In genomic region chr5:42270286-42271076, GRCm38 (mm10) we compare ENCODE assay signal across 15 mouse cellular contexts.
DNase-seq lines count a peak whose midpoint lies in the region; ATAC-seq lines count a peak whose summit lies in the region.
"Had no signal": no experiment of that assay in that cellular context is flagged by ENCODE, and none has a peak within 500 bp of the region (broad histone marks: within the 10 kb centered on the region; RNA-seq: fewer than 3 reads in every experiment).

No protein-coding gene starts in this region.

- ATAC-seq in forebrain, embryonic 13.5 days = peak; percentile 55; the same call in 1 of the 2 replicates
- no peak for ATAC-seq in forebrain, embryonic 16.5 days
- peak; percentile 72; the same call in 1 of the 2 replicates for ATAC-seq in neural tube, embryonic 11.5 days (ENCODE audit: insufficient read depth, low FRiP score, low TSS enrichment)
- ATAC-seq in midbrain, embryonic 12.5 days (ENCODE audit: low FRiP score, low read depth) = peak; percentile 70
- ATAC-seq: liver, embryonic 12.5 days had no signal

- H3K4me1 ChIP-seq in forebrain, embryonic 13.5 days = 0 out of 2 replicates have a peak, but pooled peaks cover 3% of the 10 kb centered on the region
- no peaks in the 10 kb centered on the region for H3K4me1 ChIP-seq in forebrain, embryonic 16.5 days (replicated peaks; ENCODE audit: control insufficient read depth, insufficient read depth, low read length)
- H3K4me1 ChIP-seq in neural tube, embryonic 11.5 days (ENCODE audit: control insufficient read depth, insufficient read depth, low read length) = no peaks in the 10 kb centered on the region
- H3K4me1 ChIP-seq in midbrain, embryonic 12.5 days = no peaks in the 10 kb centered on the region
- H3K4me1 ChIP-seq: heart, embryonic 10.5 days; kidney, embryonic 15.5 days; liver, embryonic 12.5 days had no signal

- no peaks in the 10 kb centered on the region for H3K36me3 ChIP-seq in forebrain, embryonic 13.5 days (ENCODE audit: poor library complexity, severe bottlenecking)
- no peaks in the 10 kb centered on the region for H3K36me3 ChIP-seq in forebrain, embryonic 16.5 days (ENCODE audit: control insufficient read depth, insufficient read depth)
- H3K36me3 ChIP-seq in neural tube, embryonic 11.5 days (ENCODE audit: control insufficient read depth, insufficient read depth, low read length) = no peaks in the 10 kb centered on the region
- no peaks in the 10 kb centered on the region for H3K36me3 ChIP-seq in midbrain, embryonic 12.5 days
- H3K36me3 ChIP-seq: heart, embryonic 10.5 days; kidney, embryonic 15.5 days; liver, embryonic 12.5 days had no signal

- no peak overlapping the region for H3K27ac ChIP-seq in forebrain, embryonic 13.5 days
- H3K27ac ChIP-seq in forebrain, embryonic 16.5 days (ENCODE audit: low read length) = no peak overlapping the region
- H3K27ac ChIP-seq in neural tube, embryonic 11.5 days (ENCODE audit: low read depth, low read length) = no peak overlapping the region
- no peak overlapping the region for H3K27ac ChIP-seq in midbrain, embryonic 12.5 days (replicated peaks)
- H3K27ac ChIP-seq: heart, embryonic 10.5 days; kidney, embryonic 15.5 days; liver, embryonic 12.5 days had no signal

- H3K9ac ChIP-seq in forebrain, embryonic 13.5 days = no peak overlapping the region
- no peak overlapping the region for H3K9ac ChIP-seq in forebrain, embryonic 16.5 days (replicated peaks; ENCODE audit: low read depth, low read length)
- no peak overlapping the region for H3K9ac ChIP-seq in neural tube, embryonic 11.5 days (ENCODE audit: low read length)
- no peak overlapping the region for H3K9ac ChIP-seq in midbrain, embryonic 12.5 days (replicated peaks)
- H3K9ac ChIP-seq: kidney, embryonic 15.5 days; liver, embryonic 12.5 days had no signal

- no peaks in the 10 kb centered on the region for H3K9me3 ChIP-seq in forebrain, embryonic 13.5 days (replicated peaks)
- H3K9me3 ChIP-seq in forebrain, embryonic 16.5 days (ENCODE audit: control insufficient read depth, low read length) = no peaks in the 10 kb centered on the region
- no peaks in the 10 kb centered on the region for H3K9me3 ChIP-seq in neural tube, embryonic 11.5 days (ENCODE audit: control insufficient read depth, low read length)
- H3K9me3 ChIP-seq in midbrain, embryonic 12.5 days = no peaks in the 10 kb centered on the region
- H3K9me3 ChIP-seq: heart, embryonic 10.5 days; kidney, embryonic 15.5 days had no signal

- H3K4me3 ChIP-seq in forebrain, embryonic 13.5 days = no peak overlapping the region
- H3K4me3 ChIP-seq in forebrain, embryonic 16.5 days (replicated peaks; ENCODE audit: low read length) = no peak overlapping the region
- no peak overlapping the region for H3K4me3 ChIP-seq in neural tube, embryonic 11.5 days (ENCODE audit: low read depth, low read length)
- H3K4me3 ChIP-seq in midbrain, embryonic 12.5 days = no peak overlapping the region
- H3K4me3 ChIP-seq: heart, embryonic 10.5 days; kidney, embryonic 15.5 days; liver, embryonic 12.5 days had no signal

- no peak overlapping the region for H3K4me2 ChIP-seq in forebrain, embryonic 13.5 days
- no peak overlapping the region for H3K4me2 ChIP-seq in forebrain, embryonic 16.5 days (ENCODE audit: low read length)
- no peak overlapping the region for H3K4me2 ChIP-seq in neural tube, embryonic 11.5 days (ENCODE audit: low read depth)
- no peak overlapping the region for H3K4me2 ChIP-seq in midbrain, embryonic 12.5 days (replicated peaks)
- H3K4me2 ChIP-seq: kidney, embryonic 15.5 days; liver, embryonic 12.5 days had no signal

- H3K27me3 ChIP-seq in forebrain, embryonic 13.5 days = no peaks in the 10 kb centered on the region
- H3K27me3 ChIP-seq in forebrain, embryonic 16.5 days (replicated peaks; ENCODE audit: control insufficient read depth, insufficient read depth, low read length) = no peaks in the 10 kb centered on the region
- H3K27me3 ChIP-seq in neural tube, embryonic 11.5 days (ENCODE audit: control insufficient read depth, insufficient read depth, low read length) = no peaks in the 10 kb centered on the region
- H3K27me3 ChIP-seq in midbrain, embryonic 12.5 days = no peaks in the 10 kb centered on the region
- H3K27me3 ChIP-seq: kidney, embryonic 15.5 days; liver, embryonic 12.5 days had no signal

- WGBS in forebrain, embryonic 13.5 days = 31% methylated on average over 3 of the region's 3 CpGs
- WGBS in forebrain, embryonic 16.5 days = 21% methylated on average over 3 of the region's 3 CpGs
- WGBS in neural tube, embryonic 11.5 days = 65% methylated on average over 3 of the region's 3 CpGs
- WGBS in midbrain, embryonic 12.5 days = 62% methylated on average over 3 of the region's 3 CpGs

- no peak for DNase-seq in neural tube, embryonic 11.5 days (ENCODE audit: low spot score)
- no peak for DNase-seq in neural tube, embryonic 10.5 days (ENCODE audit: extremely low spot score, low spot score)
- peak; percentile 4 for DNase-seq in retina, postnatal 1 day
- DNase-seq in thymus, postnatal 10 days (ENCODE audit: low spot score in 2 of 2) = no peak
- DNase-seq in embryo, embryonic 11 days = no peak
- DNase-seq: cerebellum, postnatal 14 days; gastrocnemius, postnatal 10 days; lung, postnatal 10 days; thymus, adult 2 months had no signal
